Mouse (Mus musculus) heart, adult 2 months (tissue): ENCODE measurements around the gene Prpsap1. TPM values are rescaled to one million over a fixed set of nuclear protein-coding genes. Genes with fewer than 3 reads are reported as not detected.
"Not testable (repeated sequence)": the region's sequence is repeated elsewhere in the genome, so short reads cannot be mapped to it uniquely, and the experiment has no call there.

Source experiments
- DNase-seq, 2 experiments: peaks; one replicate each; pipeline ENCODE4 v3.0.0; 2021
- H3K27ac ChIP-seq: fragments of 200-600 bp; 2 replicates; pipeline ENCODE4 v1.8.1; 2022
- H3K27me3 ChIP-seq: fragments of 200-500 bp; 2 replicates; pipeline ENCODE4 v1.6.1; 2012; ENCODE audit warnings: mild to moderate bottlenecking, low read length, inconsistent platforms, mixed read lengths; ENCODE audit not compliant: control insufficient read depth, insufficient read depth
- H3K36me3 ChIP-seq: fragments of 200-500 bp; 2 replicates; pipeline ENCODE4 v1.6.1; 2012; ENCODE audit warnings: low read length, inconsistent platforms; ENCODE audit not compliant: control insufficient read depth, insufficient read depth
- H3K4me1 ChIP-seq: fragments of 200-500 bp; 2 replicates; pipeline ENCODE4 v1.6.1; 2011; ENCODE audit warnings: low read length; ENCODE audit not compliant: control insufficient read depth, insufficient read depth
- H3K4me3 ChIP-seq: fragments of 200-600 bp; 2 replicates; pipeline ENCODE4 v1.8.1; 2022
- H3K79me2 ChIP-seq: fragments of 200-500 bp; replicated peaks from 2 replicates; pipeline ENCODE4 v1.6.1; 2012; ENCODE audit warnings: mild to moderate bottlenecking, inconsistent platforms, low read length, moderate library complexity, mixed read lengths; ENCODE audit not compliant: control insufficient read depth, insufficient read depth
- H3K9ac ChIP-seq: fragments of 200-500 bp; 2 replicates; pipeline ENCODE4 v1.6.1; 2012; ENCODE audit warnings: low read depth, mild to moderate bottlenecking, control low read depth, inconsistent platforms, low read length, mixed read lengths
- CTCF ChIP-seq: fragments of 200-600 bp; IDR thresholded peaks from 2 replicates; pipeline ENCODE4 v1.8.1; 2022; ENCODE audit warnings: antibody characterized with exemption, mild to moderate bottlenecking, moderate library complexity
- EP300 ChIP-seq: fragments of 200-500 bp; IDR thresholded peaks from 2 replicates; pipeline ENCODE4 v1.6.1; 2011; ENCODE audit warnings: low read depth, low read length, control low read depth; ENCODE audit not compliant: insufficient read depth
- POLR2A ChIP-seq: fragments of 200-500 bp; IDR thresholded peaks from 2 replicates; pipeline ENCODE4 v1.6.1; 2011; ENCODE audit warnings: mild to moderate bottlenecking, low read depth, low read length, control low read depth; ENCODE audit not compliant: insufficient read depth
- WGBS: fragments of 180-500 bp; shearing (Covaris S2); methylation state at CpG from one replicate; pipeline ENCODE4 v1.1.7; 2018; 5-methylcytosine and 5-hydroxymethylcytosine counted together
- intact Hi-C: fragments of 180-260 bp; cut with DNase I; formaldehyde crosslinking; loops from one replicate; pipeline ENCODE4 v1.15.1; 2025
- polyA plus RNA-seq: library from polyadenylated mRNA; depleted of rRNA; stranded (reverse); fragments of >200 nt; gene quantifications from 2 replicates; pipeline ENCODE4 v1.2.3, GENCODE M21; 2012
- total RNA-seq, 2 experiments: library from RNA; stranded (reverse); gene quantifications; 2 replicates each; pipeline ENCODE4 v1.2.3; 2021

The Prpsap1 gene
- total and polyA plus RNA-seq, 3 experiments = 28.9 to 37.3 (median 30.0) TPM

DNA sequence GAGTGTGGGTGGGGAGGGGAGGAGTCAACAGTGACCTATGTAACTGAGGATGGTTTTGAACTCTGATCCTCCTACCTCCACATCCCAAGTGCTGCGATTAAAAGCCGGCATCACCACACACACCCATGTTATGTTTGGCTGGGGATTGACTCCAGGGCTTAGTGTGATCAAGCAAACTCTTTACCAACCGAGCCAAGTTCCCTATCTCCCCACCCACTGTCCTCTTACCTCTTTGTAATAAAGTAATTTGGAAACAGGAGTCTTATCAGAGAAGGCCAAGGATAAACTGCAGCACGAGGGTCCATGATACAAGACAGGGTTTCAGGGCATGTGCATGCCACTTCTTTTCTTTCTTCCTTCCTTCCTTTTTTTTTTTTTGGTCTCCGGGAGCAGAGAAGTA lies 811 bp downstream of the Prpsap1 start:
- Histone ChIP-seq H3K36me3 (no peaks in the 10 kb centered on the region), H3K4me3 (no peak overlapping the region), H3K27me3 (no peaks in the 10 kb centered on the region), H3K9ac (no peak overlapping the region), H3K79me2 (no peaks in the 10 kb centered on the region), H3K27ac (no peak overlapping the region; the same call in 1 of the 2 replicates), H3K4me1 (peaks cover 6% of the 10 kb centered on the region)
- no peak for TF ChIP-seq POLR2A
- TF ChIP-seq EP300 = no peak
- no peak for TF ChIP-seq CTCF
- 53% methylated on average over 5 of the region's 5 CpGs for WGBS
- intact Hi-C loops = loop anchor here (5.0 to 10.0 kb wide), 3 partner anchors 39 to 322 kb away; partner anchors contain the start of genes Rhbdf2 and Sphk1
- no peak for DNase-seq

DNA sequence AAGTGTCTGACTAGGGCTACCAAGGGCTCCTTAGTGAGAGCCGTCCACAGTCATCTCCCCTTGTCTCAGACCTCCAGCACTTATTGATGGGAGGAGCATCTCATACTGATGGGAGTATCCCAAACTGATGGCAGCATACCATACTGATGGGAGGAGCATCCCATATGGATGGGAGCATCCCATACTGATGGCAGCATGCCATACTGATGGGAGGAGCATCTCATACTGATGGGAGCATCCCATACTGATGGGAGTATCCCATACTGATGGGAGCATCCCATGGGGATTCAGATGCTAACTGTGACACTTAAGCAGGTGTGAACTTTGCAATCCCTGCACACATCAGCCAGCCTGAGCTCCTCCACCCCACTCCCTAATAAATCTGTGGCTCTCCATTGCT lies 1.5 kb downstream of the Prpsap1 start:
- H3K27me3 ChIP-seq, H3K9ac ChIP-seq, H3K79me2 ChIP-seq, DNase-seq, H3K4me3 ChIP-seq, H3K36me3 ChIP-seq, H3K4me1 ChIP-seq, H3K27ac ChIP-seq: not testable (repeated sequence)
- intact Hi-C loops = loop anchor here (5.0 to 10.0 kb wide), 3 partner anchors 40 to 322 kb away; partner anchors contain the start of genes Rhbdf2 and Sphk1
- 83% methylated on average over 1 of the region's 1 CpGs for WGBS

DNA sequence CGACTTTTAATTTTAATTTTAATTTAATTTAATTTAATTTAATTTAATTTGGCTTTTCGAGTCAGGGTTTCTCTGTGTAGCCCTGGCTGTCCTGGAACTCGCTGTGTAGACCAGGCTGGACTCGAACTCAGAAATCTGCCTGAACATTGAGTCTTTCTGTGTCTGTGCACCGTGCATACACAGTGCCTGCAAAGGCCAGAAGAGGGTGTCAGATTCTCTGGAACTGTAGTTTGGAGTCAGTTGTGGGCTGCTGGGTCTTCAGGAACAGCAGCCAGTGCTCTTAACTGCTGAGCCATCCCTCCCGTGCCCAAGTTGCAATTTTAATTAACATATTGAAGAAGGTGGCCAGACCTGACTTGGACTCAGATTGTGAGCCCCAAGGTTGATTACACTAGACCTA lies 2.7 kb downstream of the Prpsap1 start:
- no peak for DNase-seq
- Histone ChIP-seq H3K27ac (no peak overlapping the region), H3K27me3 (no peaks in the 10 kb centered on the region), H3K79me2 (no peaks in the 10 kb centered on the region), H3K4me3 (no peak overlapping the region), H3K36me3 (no peaks in the 10 kb centered on the region), H3K9ac (no peak overlapping the region), H3K4me1 (peaks cover 6% of the 10 kb centered on the region)
- no peak for TF ChIP-seq EP300
- TF ChIP-seq CTCF = no peak
- no peak for TF ChIP-seq POLR2A
- WGBS = 65% methylated on average over 6 of the region's 6 CpGs
- intact Hi-C loops = loop anchor here (5.0 to 10.0 kb wide), 3 partner anchors 41 to 323 kb away; partner anchors contain the start of genes Rhbdf2 and Sphk1

DNA sequence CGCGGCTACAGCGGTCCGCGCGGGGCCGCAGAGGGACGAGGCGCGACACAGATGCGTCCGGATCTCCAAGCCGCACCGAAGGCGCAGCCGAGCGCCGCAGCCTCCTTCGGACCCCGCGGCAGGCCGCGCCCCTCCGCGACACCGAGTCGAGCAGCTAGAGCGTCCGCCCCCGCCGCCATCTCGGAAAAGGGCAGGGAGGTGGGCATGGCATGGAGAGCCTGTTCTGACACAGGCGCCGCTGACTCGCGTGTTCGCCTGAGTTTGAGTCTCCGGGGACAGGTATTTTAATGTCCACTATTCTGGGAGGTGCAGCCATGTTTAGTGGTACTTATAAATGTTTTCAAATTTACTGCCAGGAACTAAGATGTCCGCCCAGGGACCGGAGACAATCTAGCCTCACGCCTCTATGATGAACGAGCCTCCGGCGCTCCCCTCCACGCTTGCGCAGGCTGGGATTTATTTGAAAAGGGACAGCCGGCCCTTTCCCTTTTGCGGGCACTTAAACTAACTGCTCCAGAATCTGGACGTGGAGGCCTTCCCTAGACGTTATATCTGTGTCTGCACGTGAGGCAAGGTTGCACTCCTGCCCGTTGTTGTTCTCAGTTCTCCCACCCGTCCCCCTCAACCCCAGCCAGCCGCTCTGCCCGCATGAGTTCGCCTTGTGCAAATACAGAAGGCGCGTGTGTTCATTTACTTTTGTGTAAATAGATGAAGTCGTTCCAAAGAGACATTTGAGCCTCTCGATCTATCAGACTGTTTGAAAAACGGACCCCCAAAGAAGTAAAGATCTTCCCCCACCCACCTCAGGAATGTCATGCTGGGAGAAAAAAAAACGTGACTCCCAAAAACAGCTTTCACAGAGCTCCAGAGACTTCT lies 3.5 kb downstream of the Prpsap1 start:
- intact Hi-C loops = loop anchor here (5.0 to 10.0 kb wide), 3 partner anchors 42 to 324 kb away; partner anchors contain the start of genes Rhbdf2 and Sphk1
- no peak for TF ChIP-seq CTCF
- peak; percentile 75 for TF ChIP-seq POLR2A
- H3K36me3 ChIP-seq = no peaks in the 10 kb centered on the region
- peak overlapping the region; percentile 98 for H3K27ac ChIP-seq
- H3K4me3 ChIP-seq = peak overlapping the region; percentile 84
- no peaks in the 10 kb centered on the region for H3K27me3 ChIP-seq
- peak; percentile 93 to 94 for DNase-seq
- WGBS = under 1% methylated on average over 60 of the region's 62 CpGs
- H3K9ac ChIP-seq = peak overlapping the region; percentile 98
- no peaks in the 10 kb centered on the region for H3K79me2 ChIP-seq
- peaks cover 6% of the 10 kb centered on the region for H3K4me1 ChIP-seq

DNA sequence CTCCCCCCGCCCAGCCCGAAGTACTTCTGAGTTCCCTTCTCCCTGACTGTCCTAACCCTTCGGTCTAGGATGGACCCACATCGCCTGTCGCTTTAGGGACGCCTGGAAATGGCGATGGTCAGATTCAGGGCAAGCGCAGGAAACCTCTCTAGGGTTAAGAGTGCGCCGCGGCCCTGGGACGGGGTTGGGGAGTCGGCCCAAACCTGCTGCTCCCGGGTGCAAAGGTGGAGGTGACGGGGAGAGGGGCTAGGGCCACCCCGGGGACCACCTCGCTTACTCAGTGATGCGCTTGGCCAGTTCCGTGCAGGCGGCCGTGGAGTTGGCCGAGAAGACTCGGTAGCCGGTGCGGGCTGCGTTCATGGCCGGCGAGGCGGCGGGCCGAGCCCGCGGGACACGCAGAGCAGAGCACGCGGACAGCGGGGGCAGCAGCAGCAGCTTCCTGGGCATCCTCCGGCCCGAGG lies 4.2 kb downstream of the Prpsap1 start:
- under 1% methylated on average over 34 of the region's 39 CpGs for WGBS
- DNase-seq = no peak

More for the DNA sequence above, 4.2 kb downstream of the Prpsap1 start:
- no peaks in the 10 kb centered on the region for H3K36me3 ChIP-seq
- H3K9ac ChIP-seq = peak overlapping the region; percentile 98
- peak overlapping the region; percentile 84 for H3K4me3 ChIP-seq
- TF ChIP-seq EP300 = no peak
- no peak for TF ChIP-seq CTCF
- no peak for TF ChIP-seq POLR2A
- H3K4me1 ChIP-seq = peaks cover 4% of the 10 kb centered on the region
- H3K27me3 ChIP-seq = no peaks in the 10 kb centered on the region
- peak overlapping the region; percentile 98 for H3K27ac ChIP-seq
- intact Hi-C loops = loop anchor here (5.0 to 10.0 kb wide), 3 partner anchors 42 to 325 kb away; partner anchors contain the start of genes Rhbdf2 and Sphk1
- H3K79me2 ChIP-seq = 0 out of 2 replicates have a peak, but pooled peaks cover under 1% of the 10 kb centered on the region
